Mouse (Mus musculus): Measurements from ENCODE around the gene Psmb9. TPM values are rescaled to one million over a fixed set of nuclear protein-coding genes. Genes with fewer than 3 reads are reported as not detected.
"Not testable (repeated sequence)": the region's sequence is repeated elsewhere in the genome, so short reads cannot be mapped to it uniquely, and the experiment has no call there.

The Psmb9 gene
- 288 and 334 TPM in 2 replicates for polyA plus RNA-seq (2012; rRNA removed)

DNA sequence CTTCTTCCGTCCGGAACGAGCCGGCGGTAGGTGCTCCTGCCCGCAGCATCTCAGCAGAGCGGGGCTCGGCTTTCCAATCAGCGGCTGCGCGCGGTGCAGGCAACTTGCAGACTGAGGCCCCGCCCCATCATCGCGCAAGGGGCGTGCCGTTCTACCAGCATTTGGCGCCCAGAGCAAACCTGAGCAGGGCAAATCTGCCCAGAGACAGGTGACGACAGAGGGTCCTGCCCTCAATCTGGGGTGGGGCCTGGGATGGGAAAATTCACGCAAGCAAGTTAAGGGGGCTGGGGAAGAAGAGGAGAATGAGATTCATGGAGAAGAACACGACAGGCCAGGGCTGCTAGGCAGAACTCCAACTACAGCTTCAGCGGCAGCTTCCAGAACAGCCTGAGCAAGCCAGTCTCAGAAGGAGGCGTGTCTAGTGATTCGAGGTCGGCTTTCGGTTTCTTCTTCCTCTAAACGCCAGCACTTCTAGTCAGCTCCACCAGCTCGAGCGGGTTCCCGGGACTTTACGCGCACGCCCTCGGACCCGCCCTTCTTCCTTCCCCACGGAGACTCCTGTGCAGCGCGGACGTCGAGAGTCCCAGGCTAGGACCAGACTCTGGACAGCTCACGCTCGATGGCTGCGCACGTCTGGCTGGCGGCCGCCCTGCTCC lies at the start of gene Psmb9, which contains the start of gene Tap1:
Psmb9 (minus strand) TSS at position 504 of the 656 bp plus-strand sequence.
Tap1 (plus strand) TSS at position 293 of the 656 bp plus-strand sequence.
- WGBS = under 1% methylated on average over 46 of the region's 46 CpGs
- H3K27ac ChIP-seq (ENCODE audit: control insufficient read depth, insufficient read depth, low read length) = peak within 1 kb of the TSS; percentile 86
- peak; percentile 99 for DNase-seq
- H3K36me3 ChIP-seq (ENCODE audit: control insufficient read depth, insufficient read depth, low read length) = peaks cover 12% of the 10 kb centered on the region
- H3K27me3 ChIP-seq (ENCODE audit: control insufficient read depth, insufficient read depth, low read length) = no peaks in the 10 kb centered on the region
- TF ChIP-seq CTCF (IDR thresholded peaks at IDR 0.05; ENCODE audit: borderline replicate concordance, control insufficient read depth, extremely low read depth, insufficient read depth, low read length, poor library complexity) (peak; percentile 46; the same call in 1 of the 2 replicates), POLR2A (IDR thresholded peaks at IDR 0.05; ENCODE audit: control insufficient read depth, extremely low read depth, insufficient read depth, low read length, poor library complexity) (peak; percentile 86)
- peak within 1 kb of the TSS; percentile 62 for H3K4me3 ChIP-seq (ENCODE audit: control insufficient read depth, insufficient read depth, low read length)
- H3K4me1 ChIP-seq (replicated peaks; ENCODE audit: control insufficient read depth, insufficient read depth, low read length) = peaks cover 35% of the 10 kb centered on the region

DNA sequence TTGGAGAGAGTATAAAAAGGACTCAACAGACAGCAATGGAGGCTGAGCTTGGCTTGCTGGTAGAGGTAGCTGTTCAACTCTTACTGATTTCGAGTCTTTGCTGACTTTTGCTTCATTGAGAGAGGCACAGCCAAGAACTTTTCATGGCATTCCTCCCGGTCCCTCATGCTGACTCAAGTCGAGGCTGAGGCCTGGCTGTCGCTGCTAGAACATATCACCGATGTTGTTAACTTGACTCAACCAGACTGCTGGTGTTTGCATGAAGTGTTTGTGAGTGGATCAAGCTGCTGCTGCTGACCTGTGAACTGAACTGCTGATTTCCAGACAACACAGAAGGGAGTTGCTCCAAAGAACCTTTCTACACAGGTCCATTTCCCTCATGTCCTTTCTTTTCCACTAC lies 49.1 kb upstream of the Psmb9 start:
- Histone ChIP-seq H3K27ac (ENCODE audit: control insufficient read depth, insufficient read depth, low read length) (no peak overlapping the region), H3K36me3 (ENCODE audit: control insufficient read depth, insufficient read depth, low read length) (no peaks in the 10 kb centered on the region), H3K27me3 (ENCODE audit: control insufficient read depth, insufficient read depth, low read length) (no peaks in the 10 kb centered on the region), H3K4me1 (replicated peaks; ENCODE audit: control insufficient read depth, insufficient read depth, low read length) (peaks cover 15% of the 10 kb centered on the region), H3K4me3 (ENCODE audit: control insufficient read depth, insufficient read depth, low read length) (no peak overlapping the region)
- 98% methylated on average over 5 of the region's 5 CpGs for WGBS
- DNase-seq = no peak
- no peak for TF ChIP-seq POLR2A (IDR thresholded peaks at IDR 0.05; ENCODE audit: control insufficient read depth, extremely low read depth, insufficient read depth, low read length, poor library complexity)
- TF ChIP-seq CTCF (IDR thresholded peaks at IDR 0.05; ENCODE audit: borderline replicate concordance, control insufficient read depth, extremely low read depth, insufficient read depth, low read length, poor library complexity) = no peak

DNA sequence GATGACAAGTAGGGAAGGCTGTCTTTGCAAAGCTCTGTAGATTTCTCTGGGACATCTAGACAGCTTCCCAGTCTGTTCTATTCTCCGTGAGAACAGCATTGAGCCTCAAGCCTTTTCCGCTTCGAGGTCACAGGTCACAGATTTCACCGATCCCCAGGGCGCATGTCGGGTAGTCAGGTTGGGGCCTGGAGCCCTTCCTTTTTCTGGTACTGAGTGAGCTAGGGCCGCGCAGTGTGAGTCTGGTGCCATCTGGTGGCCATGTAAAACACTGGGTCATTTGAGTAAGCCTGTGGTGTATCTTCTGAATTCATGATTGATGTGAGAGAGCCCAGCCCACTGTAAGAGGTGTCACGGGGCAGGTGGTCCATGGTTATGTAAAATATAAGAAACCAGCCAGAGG lies 47.4 kb upstream of the Psmb9 start:
- Histone ChIP-seq H3K4me3 (ENCODE audit: control insufficient read depth, insufficient read depth, low read length) (no peak overlapping the region), H3K27me3 (ENCODE audit: control insufficient read depth, insufficient read depth, low read length) (no peaks in the 10 kb centered on the region), H3K4me1 (replicated peaks; ENCODE audit: control insufficient read depth, insufficient read depth, low read length) (peaks cover 11% of the 10 kb centered on the region), H3K27ac (ENCODE audit: control insufficient read depth, insufficient read depth, low read length) (no peak overlapping the region), H3K36me3 (ENCODE audit: control insufficient read depth, insufficient read depth, low read length) (no peaks in the 10 kb centered on the region)
- no peak for TF ChIP-seq POLR2A (IDR thresholded peaks at IDR 0.05; ENCODE audit: control insufficient read depth, extremely low read depth, insufficient read depth, low read length, poor library complexity)
- peak; percentile 82; the same call in 1 of the 2 replicates for TF ChIP-seq CTCF (IDR thresholded peaks at IDR 0.05; ENCODE audit: borderline replicate concordance, control insufficient read depth, extremely low read depth, insufficient read depth, low read length, poor library complexity)
- DNase-seq = peak; percentile 88
- under 1% methylated on average over 9 of the region's 9 CpGs for WGBS

DNA sequence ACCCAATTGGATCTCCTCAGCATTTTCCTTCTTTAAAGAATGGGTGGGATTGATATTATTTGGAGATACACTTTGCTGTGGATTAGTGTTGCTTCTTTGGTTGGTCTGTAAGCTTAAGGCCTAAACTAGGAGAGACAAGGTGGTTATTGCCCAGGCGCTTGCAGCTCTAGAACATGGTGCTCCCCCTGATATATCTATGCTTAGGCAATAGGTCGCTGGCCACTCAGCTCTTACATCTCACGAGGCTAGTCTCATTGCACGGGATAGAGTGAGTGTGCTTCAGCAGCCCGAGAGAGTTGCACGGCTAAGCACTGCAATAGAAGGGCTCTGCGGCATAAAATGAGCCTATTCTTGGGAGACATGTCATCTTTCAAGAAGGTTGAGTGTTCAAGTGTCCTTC lies 44.5 kb upstream of the Psmb9 start:
- H3K27ac ChIP-seq (ENCODE audit: control insufficient read depth, insufficient read depth, low read length); H3K36me3 ChIP-seq (ENCODE audit: control insufficient read depth, insufficient read depth, low read length); H3K4me1 ChIP-seq (replicated peaks; ENCODE audit: control insufficient read depth, insufficient read depth, low read length); H3K4me3 ChIP-seq (ENCODE audit: control insufficient read depth, insufficient read depth, low read length); H3K27me3 ChIP-seq (ENCODE audit: control insufficient read depth, insufficient read depth, low read length); DNase-seq: not testable (repeated sequence)
- WGBS = 98% methylated on average over 7 of the region's 7 CpGs

DNA sequence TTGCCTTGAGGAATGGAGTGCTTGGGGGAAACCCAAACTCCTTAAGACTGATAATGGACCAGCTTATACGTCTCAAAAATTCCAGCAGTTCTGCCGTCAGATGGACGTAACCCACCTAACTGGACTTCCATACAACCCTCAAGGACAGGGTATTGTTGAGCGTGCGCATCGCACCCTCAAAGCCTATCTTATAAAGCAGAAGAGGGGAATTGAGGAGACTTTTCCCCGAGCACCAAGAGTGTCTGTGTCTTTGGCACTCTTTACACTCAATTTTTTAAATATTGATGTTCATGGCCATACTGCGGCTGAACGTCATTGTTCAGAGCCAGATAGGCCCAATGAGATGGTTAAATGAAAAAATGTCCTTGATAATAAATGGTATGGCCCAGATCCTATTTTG lies 43.4 kb upstream of the Psmb9 start:
- not testable (repeated sequence) for H3K27me3 ChIP-seq (ENCODE audit: control insufficient read depth, insufficient read depth, low read length); H3K4me3 ChIP-seq (ENCODE audit: control insufficient read depth, insufficient read depth, low read length); H3K27ac ChIP-seq (ENCODE audit: control insufficient read depth, insufficient read depth, low read length); H3K4me1 ChIP-seq (replicated peaks; ENCODE audit: control insufficient read depth, insufficient read depth, low read length); DNase-seq; H3K36me3 ChIP-seq (ENCODE audit: control insufficient read depth, insufficient read depth, low read length)
- 97% methylated on average over 9 of the region's 9 CpGs for WGBS

DNA sequence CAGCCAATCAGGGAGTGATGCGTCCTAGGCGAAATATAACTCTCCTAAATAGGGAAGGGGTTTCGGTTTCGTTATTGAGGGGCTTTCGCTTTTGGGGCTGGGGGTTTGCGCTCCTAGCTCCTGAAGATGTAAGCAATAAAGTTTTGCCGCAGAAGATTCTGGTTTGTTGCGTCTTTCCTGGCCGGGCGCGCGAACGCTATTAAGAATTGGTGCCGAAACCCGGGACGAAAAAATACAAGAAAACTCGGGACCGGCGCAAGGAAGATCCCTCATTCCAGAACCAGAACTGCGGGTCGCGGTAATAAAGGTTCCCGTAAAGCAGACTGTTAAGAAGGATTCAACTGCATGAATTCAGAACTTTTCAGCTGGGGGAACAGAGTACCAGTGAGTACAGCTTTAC lies 38.3 kb upstream of the Psmb9 start:
- not testable (repeated sequence) for H3K27me3 ChIP-seq (ENCODE audit: control insufficient read depth, insufficient read depth, low read length); H3K4me1 ChIP-seq (replicated peaks; ENCODE audit: control insufficient read depth, insufficient read depth, low read length); DNase-seq; H3K36me3 ChIP-seq (ENCODE audit: control insufficient read depth, insufficient read depth, low read length); H3K27ac ChIP-seq (ENCODE audit: control insufficient read depth, insufficient read depth, low read length); H3K4me3 ChIP-seq (ENCODE audit: control insufficient read depth, insufficient read depth, low read length)
- 99% methylated on average over 16 of the region's 23 CpGs for WGBS

DNA sequence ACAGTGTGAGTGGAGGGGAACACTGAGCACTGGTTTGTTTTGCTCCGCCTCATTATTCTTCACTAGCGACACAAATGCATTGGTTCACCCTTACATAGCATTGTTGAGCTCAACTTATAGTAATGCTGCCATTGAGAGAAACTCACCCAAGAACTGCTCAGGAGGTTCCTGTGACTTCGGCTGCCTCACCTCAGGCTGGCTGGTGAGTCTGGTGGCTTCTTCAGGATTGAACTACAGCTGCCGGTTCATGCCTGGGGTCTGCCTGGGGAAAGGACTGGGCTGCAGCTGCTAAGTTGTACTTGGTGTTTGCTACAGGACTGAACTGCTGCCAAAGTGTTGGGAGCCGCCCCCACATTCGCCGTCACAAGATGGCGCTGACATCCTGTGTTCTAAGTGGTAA lies 37.9 kb upstream of the Psmb9 start:
- Histone ChIP-seq H3K4me1 (replicated peaks; ENCODE audit: control insufficient read depth, insufficient read depth, low read length) (no peaks in the 10 kb centered on the region), H3K27ac (ENCODE audit: control insufficient read depth, insufficient read depth, low read length) (no peak overlapping the region), H3K36me3 (ENCODE audit: control insufficient read depth, insufficient read depth, low read length) (no peaks in the 10 kb centered on the region), H3K4me3 (ENCODE audit: control insufficient read depth, insufficient read depth, low read length) (no peak overlapping the region), H3K27me3 (ENCODE audit: control insufficient read depth, insufficient read depth, low read length) (no peaks in the 10 kb centered on the region)
- no peak for TF ChIP-seq POLR2A (IDR thresholded peaks at IDR 0.05; ENCODE audit: control insufficient read depth, extremely low read depth, insufficient read depth, low read length, poor library complexity)
- TF ChIP-seq CTCF (IDR thresholded peaks at IDR 0.05; ENCODE audit: borderline replicate concordance, control insufficient read depth, extremely low read depth, insufficient read depth, low read length, poor library complexity) = no peak
- 97% methylated on average over 8 of the region's 8 CpGs for WGBS
- no peak for DNase-seq
